Mouse (Mus musculus) MEL-GATA-1-ER (cell line): ENCODE data around the gene Slc26a10.

ENCODE experiments used
- DNase-seq: peaks from one replicate; pipeline ENCODE4 v3.0.0-alpha.2; 2012; ENCODE audit warnings: low read depth; ENCODE audit errors: extremely low read depth

The Slc26a10 gene

DNA sequence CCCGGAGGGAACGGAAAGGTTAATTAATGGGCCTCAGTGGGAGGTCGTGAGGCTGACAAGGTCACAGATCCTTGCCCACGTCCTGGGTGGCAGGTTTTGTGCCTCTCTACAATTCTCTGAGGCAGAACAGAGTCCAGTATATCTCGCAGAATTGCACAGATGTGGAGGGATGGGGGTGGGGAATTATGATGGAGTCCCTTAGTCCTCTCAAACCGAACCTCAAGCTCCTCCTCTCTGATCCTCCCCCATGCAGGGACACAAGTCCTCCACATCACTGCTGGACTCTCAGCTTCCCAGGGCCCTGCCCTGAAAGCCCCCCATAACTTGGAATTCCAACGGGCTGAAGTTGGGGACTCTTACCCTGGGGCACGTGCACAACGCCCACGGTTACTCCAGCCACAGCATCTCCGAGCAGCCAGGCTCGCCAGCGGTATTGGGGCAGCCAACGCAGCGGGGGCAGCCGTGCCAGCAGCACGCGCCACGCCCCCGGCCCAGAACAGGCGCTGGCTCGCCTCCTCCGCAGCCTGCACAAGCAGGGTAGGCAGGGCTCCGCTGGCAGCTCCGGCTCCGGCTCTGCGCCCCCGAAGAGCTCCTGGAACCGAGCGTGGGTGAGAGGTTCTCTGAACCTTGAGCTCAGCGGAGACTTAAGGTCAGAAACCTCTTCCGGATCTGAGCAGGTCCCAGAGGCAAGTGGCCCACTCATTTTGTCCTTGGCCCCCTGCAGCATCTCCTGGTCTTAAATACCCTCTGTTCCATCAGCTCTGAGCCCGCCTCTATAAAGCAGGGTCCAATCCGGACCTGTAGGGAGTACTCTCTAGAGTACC, at the start of gene Slc26a10:
Gene Slc26a10, minus strand, starts transcription at position 775 of the 824 bp plus-strand sequence.
- no peak for DNase-seq

- peak; percentile 52 for DNase-seq
These were observed 48.5 kb upstream of the Slc26a10 start for GRCm38 (mm10) chr10:127228897-127229296.

DNA sequence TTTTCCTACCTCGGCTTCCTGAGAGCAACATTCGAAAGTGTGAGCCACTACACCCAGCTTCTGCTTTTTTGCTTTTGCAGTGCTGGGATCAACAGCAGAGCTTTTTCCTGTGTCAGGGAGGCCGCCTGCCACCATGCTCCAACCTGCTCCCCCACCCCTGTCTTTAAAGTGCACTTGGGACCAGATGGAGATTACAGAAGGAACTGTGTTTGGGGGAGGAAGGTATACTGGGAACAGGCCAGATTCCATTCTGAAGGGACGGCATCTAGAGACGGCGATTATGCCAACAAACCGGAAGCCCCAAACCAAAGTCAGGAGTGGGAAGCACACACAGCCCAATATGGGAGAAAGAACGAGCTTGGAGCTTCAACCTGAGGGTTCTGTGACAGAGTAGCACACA, 46.7 kb upstream of the Slc26a10 start:
- no peak for DNase-seq

DNA sequence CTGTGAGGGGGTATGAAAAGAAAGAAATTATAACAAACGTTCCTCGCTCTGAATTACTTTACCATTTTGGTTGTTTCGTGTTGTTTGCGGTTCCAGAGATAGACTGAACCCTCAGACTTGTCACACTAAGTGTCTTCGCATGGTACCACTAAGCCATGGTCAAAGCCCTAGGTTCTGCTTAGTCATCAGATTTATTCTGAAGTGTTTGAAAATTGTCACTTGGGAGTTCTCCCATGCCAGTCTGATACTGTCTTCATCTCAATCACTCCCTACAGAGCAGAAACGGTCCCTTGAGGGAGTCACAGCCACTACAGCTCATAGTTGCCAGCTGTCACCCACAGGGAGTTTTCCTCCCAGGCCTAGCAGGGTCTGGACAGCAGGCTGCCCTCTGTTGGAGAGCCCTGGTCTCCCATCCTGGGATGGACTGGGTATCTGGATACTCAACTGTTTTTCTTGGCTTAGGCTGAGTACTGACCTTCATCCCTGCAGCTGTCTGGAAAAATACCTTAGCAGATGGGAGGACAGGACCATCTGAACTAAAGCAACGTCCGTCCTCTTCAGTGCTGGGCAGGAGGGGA, 46.0 kb upstream of the Slc26a10 start:
- no peak for DNase-seq

- no peak for DNase-seq
These were observed 45.3 kb upstream of the Slc26a10 start for GRCm38 (mm10) chr10:127225732-127226131.

- no peak for DNase-seq
These were observed 44.8 kb upstream of the Slc26a10 start for GRCm38 (mm10) chr10:127225213-127225612.

DNA sequence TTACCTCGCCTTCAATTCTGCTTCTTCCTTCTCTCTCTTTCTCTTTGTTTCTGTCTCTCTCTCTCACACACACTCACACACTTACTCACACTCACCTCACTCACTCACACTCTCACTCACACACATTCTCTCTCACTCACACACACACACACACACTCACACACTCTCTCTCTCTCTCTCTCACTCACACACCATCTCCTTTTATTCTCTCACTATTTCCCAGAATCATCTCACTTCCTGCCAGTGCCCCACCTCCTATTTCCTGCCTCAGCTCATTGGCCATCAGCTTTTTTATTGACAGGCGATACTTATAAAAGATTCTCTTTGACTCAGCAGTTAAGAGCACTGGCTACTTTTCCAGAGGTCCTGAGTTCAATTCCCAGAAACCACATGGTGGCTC, 37.9 kb upstream of the Slc26a10 start:
- DNase-seq: no peak

GRCm38 (mm10) chr10:127217177-127217576, 36.7 kb upstream of the Slc26a10 start:
- no peak for DNase-seq

DNA sequence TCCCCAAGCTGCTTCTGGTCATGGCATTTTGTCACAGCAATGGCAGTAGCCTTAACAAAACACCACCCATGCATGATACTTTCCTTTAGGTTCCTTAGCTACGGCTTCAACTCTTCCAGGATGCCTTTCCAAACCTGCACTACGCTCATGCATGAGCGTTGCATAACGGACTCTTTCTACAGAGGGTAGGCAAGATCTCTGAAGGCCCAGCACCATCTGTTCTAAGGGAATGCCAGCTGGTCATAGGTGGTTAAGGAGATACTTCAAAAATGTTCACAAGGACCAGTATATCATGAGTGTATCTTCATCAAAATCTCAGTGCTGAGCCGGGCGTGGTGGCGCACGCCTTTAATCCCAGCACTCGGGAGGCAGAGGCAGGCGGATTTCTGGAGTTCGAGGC, 36.0 kb upstream of the Slc26a10 start:
- DNase-seq: no peak

- no peak for DNase-seq
These were observed 34.0 kb upstream of the Slc26a10 start for GRCm38 (mm10) chr10:127214422-127214803.

DNA sequence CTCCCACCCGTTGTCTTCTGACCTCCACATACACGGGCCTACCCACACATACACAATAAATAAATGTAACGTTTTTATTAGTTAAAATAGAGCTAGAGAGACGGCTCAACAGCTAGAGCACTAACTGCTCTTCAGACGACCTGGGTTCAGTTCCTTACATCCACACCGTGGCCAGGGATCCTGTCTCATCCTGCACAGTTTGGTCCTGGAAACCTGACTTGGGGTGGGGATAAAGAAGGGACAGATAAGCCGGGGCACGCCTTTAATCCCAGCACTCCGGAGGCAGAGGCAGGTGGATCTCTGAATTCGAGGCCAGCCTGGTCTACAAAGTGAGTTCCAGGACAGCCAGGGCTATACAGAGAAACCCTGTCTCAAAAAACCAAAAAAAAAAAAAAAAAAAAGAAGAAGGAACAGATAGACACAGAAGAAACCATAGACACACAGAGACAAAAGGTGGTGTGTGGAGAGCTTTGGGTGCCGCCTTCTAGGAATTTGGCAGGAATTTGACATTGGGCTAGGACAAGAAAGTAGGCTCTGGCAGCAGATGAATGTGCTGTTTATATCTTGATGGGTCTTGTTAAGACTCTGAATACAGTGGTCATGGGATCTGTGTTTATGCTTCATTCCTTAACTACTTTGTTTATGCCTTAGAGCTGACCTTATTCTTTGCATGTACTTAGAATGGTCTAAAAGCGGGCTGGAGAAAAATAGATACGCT, 33.4 kb upstream of the Slc26a10 start:
- no peak for DNase-seq

- DNase-seq: no peak
These were observed 32.8 kb upstream of the Slc26a10 start for GRCm38 (mm10) chr10:127213272-127213671.

DNA sequence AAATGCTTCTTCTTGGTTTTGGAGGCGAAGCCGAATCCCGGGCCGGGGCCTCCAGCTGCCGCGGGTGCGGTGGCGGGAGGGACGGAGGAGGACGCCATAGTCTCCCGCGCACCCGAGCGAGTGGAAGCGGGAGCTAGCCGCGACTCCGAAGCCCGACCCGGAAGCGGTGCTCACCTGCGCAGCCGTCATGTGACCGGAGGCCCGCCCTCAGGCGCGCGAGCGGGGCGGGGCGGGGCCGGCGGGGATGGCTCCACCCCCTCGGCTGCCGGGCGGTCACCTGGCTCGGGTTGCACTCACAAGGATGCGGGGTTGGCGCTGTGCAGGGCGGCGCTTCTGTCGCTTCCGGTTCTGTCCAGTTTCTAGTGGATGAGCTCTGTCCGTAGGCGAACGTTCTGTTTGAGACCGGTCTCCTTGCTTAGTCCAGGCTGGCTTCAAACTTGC, 31.0 kb upstream of the Slc26a10 start, which contains the start of gene Pip4k2c:
Gene Pip4k2c, minus strand, starts transcription at position 172 of the 441 bp plus-strand sequence.
- no peak for DNase-seq

- DNase-seq: no peak
These were observed 30.5 kb upstream of the Slc26a10 start for GRCm38 (mm10) chr10:127210961-127211405.

- no peak for DNase-seq
These were observed 29.6 kb upstream of the Slc26a10 start for GRCm38 (mm10) chr10:127209928-127210570.

GRCm38 (mm10) chr10:127208921-127209320, 28.5 kb upstream of the Slc26a10 start:
- DNase-seq: no peak

DNA sequence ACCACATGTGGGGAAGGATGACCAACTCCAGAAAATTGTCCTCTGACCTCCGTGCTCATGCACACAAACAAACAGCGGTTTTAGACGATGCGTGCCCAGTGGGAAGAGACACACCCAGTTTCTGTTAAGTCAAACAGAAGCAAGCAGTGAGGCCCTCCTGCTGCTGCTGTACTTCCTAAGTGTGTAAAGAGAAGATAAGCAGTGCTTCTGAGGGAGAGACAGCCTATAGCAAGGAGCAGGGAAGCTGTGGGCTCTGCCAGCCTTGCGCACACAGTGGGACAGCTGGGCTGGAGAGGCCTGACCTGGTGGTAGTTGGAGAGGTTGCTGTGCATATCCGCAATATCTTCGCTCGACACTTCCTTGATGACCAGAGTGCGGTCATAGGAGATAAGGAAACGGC, 24.9 kb upstream of the Slc26a10 start:
- DNase-seq: peak; percentile 91

DNA sequence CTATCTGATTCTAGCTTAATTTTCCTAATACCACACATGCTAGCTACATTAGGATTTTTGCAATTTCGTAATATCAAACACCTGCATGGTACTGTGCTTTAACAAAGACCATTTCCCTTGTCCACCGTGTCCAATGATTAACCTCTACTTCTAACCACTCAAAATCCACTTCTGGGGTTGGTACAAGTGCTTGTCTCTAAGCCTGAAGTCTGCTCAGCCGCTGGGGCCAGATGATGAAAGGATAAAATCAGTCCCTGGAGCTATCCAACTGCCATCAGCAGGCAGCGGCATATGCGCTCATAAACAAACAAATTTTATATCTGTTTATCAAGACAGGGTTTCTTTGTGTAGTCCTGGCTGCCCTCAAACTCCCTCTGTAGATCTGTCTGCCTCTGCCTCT, 24.1 kb upstream of the Slc26a10 start:
- DNase-seq: no peak

DNA sequence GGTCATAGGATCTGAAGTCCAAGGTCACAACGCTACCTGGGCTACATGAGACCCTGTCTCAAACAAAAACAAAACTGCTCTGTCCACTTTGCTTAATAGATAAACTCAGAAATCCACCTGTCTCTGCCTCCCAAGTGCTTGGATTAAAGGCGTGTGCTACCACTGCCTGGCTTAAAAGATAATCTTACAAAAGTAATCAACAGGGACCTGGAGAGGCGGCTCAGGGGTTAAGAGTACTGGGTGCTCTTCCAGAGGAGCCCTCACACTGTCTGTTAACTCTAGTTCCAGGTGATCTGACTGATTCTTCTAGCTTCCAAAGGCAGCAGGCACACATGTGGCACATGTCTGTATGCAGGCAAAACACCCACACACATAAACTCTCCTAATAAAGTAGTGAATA, 22.7 kb upstream of the Slc26a10 start:
- no peak for DNase-seq

DNA sequence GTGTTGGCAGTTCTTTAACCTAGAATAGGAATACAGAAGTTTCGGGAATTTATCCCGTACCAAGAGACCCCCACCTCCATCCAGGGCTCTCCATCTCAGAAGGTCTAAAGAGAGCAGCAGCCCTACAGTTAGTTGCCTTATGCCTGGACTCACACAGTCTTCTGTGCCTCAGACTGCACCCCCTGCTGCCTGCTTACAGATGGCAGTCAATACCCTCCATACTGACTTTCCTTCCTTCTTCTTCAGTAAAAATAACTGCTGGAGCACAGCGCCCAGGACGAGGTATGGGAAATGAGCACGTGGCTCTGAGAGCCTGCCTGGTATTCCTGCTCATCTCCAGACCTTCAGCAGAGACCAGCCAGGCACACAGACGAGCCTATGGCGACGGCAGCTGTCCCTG, 19.8 kb upstream of the Slc26a10 start:
- DNase-seq: no peak

GRCm38 (mm10) chr10:127199474-127199873, 19.0 kb upstream of the Slc26a10 start:
- DNase-seq: no peak

DNA sequence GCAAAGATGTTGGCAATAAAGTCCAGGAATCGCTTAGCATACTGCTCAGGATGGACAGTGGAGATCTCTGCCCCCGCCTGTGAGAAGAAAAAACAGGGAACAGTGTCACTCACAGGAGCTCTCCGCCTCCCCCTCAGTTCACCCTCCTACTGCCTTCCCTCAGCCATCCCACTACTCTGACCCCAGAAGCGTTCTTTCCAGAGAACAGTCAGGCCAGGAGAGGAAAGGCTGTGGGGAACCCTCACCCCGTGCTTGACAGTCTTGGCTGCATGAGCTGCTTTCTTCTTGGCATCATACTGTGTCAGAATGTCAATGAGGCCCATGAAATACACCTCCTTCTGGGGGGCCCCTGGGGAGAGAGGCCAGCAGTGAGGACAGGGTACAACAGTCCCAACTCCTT, 18.6 kb upstream of the Slc26a10 start:
- no peak for DNase-seq
